Mouse (Mus musculus) embryonic fibroblast, embryonic 13.5 days (primary cell): ENCODE data around the gene Sar1a.

ENCODE experiments used
- CTCF ChIP-seq: IDR thresholded peaks from 2 replicates; pipeline ENCODE4 v1.5.1; 2011; ENCODE audit warnings: mild to moderate bottlenecking, control low read depth, low read length, moderate library complexity, borderline replicate concordance; ENCODE audit not compliant: insufficient read depth
- POLR2A ChIP-seq: IDR thresholded peaks from 2 replicates; pipeline ENCODE4 v1.6.1; 2011; ENCODE audit warnings: low read depth, mild to moderate bottlenecking, control low read depth, low read length, moderate library complexity

DNA sequence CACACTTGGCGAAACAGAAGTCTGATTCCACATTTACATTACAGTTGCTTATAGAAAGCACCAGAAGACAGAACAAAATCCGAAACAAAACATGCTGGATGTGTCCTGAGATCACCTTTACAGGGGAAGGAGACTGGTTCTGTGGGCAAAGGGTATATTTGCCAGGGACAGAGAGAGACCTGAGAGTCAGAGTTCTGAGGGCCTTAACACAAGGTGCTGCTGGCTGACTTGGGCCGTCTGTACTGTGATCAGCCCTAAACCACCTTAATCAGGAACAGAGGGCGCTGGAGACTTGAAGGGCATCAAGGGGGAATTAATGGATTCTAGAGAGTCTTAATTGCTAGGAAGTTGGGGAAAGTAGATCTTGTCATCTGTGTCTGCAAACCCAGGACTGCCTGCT lies 13.5 kb downstream of the Sar1a start:
- TF ChIP-seq POLR2A (no peak), CTCF (no peak)
